Mouse (Mus musculus) heart, adult 2 months (tissue): ENCODE data around the gene Csnk1g1.

Experiments
- EP300 ChIP-seq: fragments of 200-500 bp; IDR thresholded peaks from 2 replicates; pipeline ENCODE4 v1.6.1; 2011; ENCODE audit warnings: low read depth, low read length, control low read depth; ENCODE audit not compliant: insufficient read depth
- POLR2A ChIP-seq: fragments of 200-500 bp; IDR thresholded peaks from 2 replicates; pipeline ENCODE4 v1.6.1; 2011; ENCODE audit warnings: mild to moderate bottlenecking, low read depth, low read length, control low read depth; ENCODE audit not compliant: insufficient read depth

DNA sequence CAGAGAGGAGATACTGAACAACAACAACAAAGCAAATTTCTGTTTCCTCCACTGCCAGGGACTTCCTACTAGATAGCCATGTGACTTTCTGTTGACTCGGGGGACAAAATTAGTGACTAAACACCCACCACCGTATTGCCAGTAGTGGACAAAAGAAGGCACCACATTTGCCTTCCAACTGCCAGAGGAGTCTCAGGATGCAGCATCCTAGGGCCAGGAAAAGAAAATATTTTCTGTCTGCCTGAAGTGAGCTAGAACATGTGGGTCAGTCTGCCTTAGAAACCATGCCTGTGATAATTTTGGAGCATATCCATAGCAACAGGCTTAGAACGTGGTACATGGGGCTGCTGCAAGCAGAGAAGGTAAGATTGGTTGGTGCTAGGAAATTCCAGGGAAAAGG is 132.1 kb downstream of the Csnk1g1 start:
- TF ChIP-seq EP300, result no peak
- no peak for TF ChIP-seq POLR2A
